Mouse (Mus musculus): ENCODE data around the gene Rab3gap2.

DNA sequence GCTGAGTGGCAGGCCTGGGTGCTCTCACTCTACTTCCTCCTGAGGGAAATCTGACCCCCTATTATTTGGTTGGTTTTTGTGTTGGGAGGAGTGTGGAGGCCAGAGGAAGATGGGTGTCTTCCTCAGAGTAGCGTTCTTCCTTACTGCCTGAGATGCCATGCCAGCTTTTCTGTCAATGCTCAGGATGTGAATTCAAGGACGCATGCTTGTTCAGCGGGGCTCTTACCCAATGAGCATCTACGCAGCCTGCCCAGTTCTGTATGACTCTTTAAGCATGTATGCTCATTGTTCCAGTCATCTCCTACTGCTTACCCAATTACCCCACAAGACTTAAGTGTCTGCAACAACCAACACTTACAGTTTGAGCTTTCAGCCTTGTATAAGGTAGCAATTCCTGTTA lies 76.7 kb downstream of the Rab3gap2 start:
- TF ChIP-seq CTCF (conservative IDR thresholded peaks at IDR 0.05 in 1 of 2, IDR thresholded peaks at IDR 0.05 in 1 of 2; ENCODE audit: low read depth in 2 of 2, low read length in 2 of 2): no peak
- no peak for TF ChIP-seq NELFE (IDR thresholded peaks at IDR 0.05; ENCODE audit: low read depth, low read length)
- no peak for TF ChIP-seq ETS1 (conservative IDR thresholded peaks at IDR 0.05; ENCODE audit: low read depth, low read length)
- TF ChIP-seq EP300 (IDR thresholded peaks at IDR 0.05; ENCODE audit: low read length): no peak
- no peak for TF ChIP-seq POLR2A (IDR thresholded peaks at IDR 0.05; ENCODE audit: low read depth, low read length)
- no peak for TF ChIP-seq RAD21 (IDR thresholded peaks at IDR 0.05; ENCODE audit: low read depth, low read length)
- TF ChIP-seq GABPA (IDR thresholded peaks at IDR 0.05; ENCODE audit: insufficient replicate concordance, low read depth, low read length): no peak
- TF ChIP-seq JUND (conservative IDR thresholded peaks at IDR 0.05; ENCODE audit: low read depth, low read length): no peak
- TF ChIP-seq POLR2AphosphoS2 (IDR thresholded peaks at IDR 0.05; ENCODE audit: low read depth, low read length): no peak
- TF ChIP-seq JUN (IDR thresholded peaks at IDR 0.05; ENCODE audit: insufficient read depth, low read depth, low read length): no peak
